Mouse (Mus musculus) forebrain, embryonic 13.5 days (tissue): Measurements from ENCODE around the gene Adad2. TPM values are rescaled to one million over a fixed set of nuclear protein-coding genes. Genes with fewer than 3 reads are reported as not detected.

Experiments used
- ATAC-seq: fragments of 200-750 bp; cut with Nextera tagmentation; 2 replicates; pipeline ENCODE4 v1.8.0; 2017
- H3K27ac ChIP-seq: fragments of 300-500 bp; sonication (generic); 2 replicates; pipeline ENCODE4 v1.5.1; 2015; ENCODE audit warnings: inconsistent platforms, mild to moderate bottlenecking, moderate library complexity
- H3K27me3 ChIP-seq: fragments of 300-500 bp; sonication (generic); 2 replicates; pipeline ENCODE4 v1.6.1; 2015; ENCODE audit warnings: mild to moderate bottlenecking, inconsistent platforms
- H3K36me3 ChIP-seq: fragments of 300-500 bp; sonication (generic); 2 replicates; pipeline ENCODE4 v1.6.1; 2015; ENCODE audit warnings: mild to moderate bottlenecking, inconsistent platforms; ENCODE audit not compliant: poor library complexity, severe bottlenecking
- H3K4me1 ChIP-seq: fragments of 300-500 bp; sonication (generic); 2 replicates; pipeline ENCODE4 v1.6.1; 2015; ENCODE audit warnings: inconsistent platforms
- H3K4me2 ChIP-seq: fragments of 300-500 bp; sonication (generic); 2 replicates; pipeline ENCODE4 v1.6.1; 2015; ENCODE audit warnings: inconsistent platforms, mild to moderate bottlenecking, moderate library complexity
- H3K4me3 ChIP-seq: fragments of 300-500 bp; sonication (generic); 2 replicates; pipeline ENCODE4 v1.5.1; 2015; ENCODE audit warnings: mild to moderate bottlenecking, inconsistent platforms
- H3K9ac ChIP-seq: fragments of 300-500 bp; sonication (generic); 2 replicates; pipeline ENCODE4 v1.6.1; 2015; ENCODE audit warnings: mild to moderate bottlenecking, inconsistent platforms
- H3K9me3 ChIP-seq: fragments of 300-500 bp; sonication (generic); replicated peaks from 2 replicates; pipeline ENCODE4 v1.6.1; 2016; ENCODE audit warnings: inconsistent platforms
- WGBS: fragments of 180-500 bp; shearing (Covaris S2); methylation state at CpG from one replicate; pipeline ENCODE4 v1.1.7; 2015; 5-methylcytosine and 5-hydroxymethylcytosine counted together
- polyA plus RNA-seq: library from polyadenylated mRNA; unstranded; fragments of >200 nt; fragmentation: Nextera tagmentation; extraction: Ambion mirVana; gene quantifications from 2 replicates; pipeline ENCODE4 v1.2.1, GENCODE M21; 2015

Adad2 gene
- not detected in 2 replicates for polyA plus RNA-seq

DNA sequence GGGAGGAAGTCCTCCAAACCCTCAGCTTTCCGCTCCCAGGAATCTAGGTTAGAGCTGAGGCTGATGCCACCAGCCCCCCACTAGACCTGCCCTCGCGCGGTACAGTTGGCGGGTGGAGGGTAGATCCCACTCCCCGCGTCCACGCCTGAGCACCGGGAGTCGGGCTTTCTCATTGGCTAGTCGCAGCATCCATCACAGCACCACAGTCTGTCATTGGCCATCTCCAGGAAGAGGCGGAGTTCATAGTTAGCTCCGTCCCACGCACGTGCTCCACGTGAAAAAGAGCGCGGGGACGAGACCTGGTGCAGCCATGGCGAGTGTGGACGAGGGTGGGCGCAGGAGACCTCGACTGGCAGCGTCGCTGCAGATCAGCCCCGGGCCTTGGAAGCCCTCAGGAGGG, at the start of gene Adad2:
TSS of gene Adad2 (plus strand) at position 277 of the 400 bp plus-strand sequence.
- no peaks in the 10 kb centered on the region for H3K36me3 ChIP-seq
- 87% methylated on average over 26 of the region's 26 CpGs for WGBS
- H3K27me3 ChIP-seq, result no peaks in the 10 kb centered on the region
- no peaks in the 10 kb centered on the region for H3K4me1 ChIP-seq
- ATAC-seq, result no peak
- H3K9ac ChIP-seq, result no peak within 1 kb of the TSS
- 0 out of 2 replicates have a peak, but pooled peaks cover 4% of the 10 kb centered on the region for H3K9me3 ChIP-seq
- H3K27ac ChIP-seq, result no peak within 1 kb of the TSS
- no peak within 1 kb of the TSS for H3K4me2 ChIP-seq
- no peak within 1 kb of the TSS for H3K4me3 ChIP-seq

DNA sequence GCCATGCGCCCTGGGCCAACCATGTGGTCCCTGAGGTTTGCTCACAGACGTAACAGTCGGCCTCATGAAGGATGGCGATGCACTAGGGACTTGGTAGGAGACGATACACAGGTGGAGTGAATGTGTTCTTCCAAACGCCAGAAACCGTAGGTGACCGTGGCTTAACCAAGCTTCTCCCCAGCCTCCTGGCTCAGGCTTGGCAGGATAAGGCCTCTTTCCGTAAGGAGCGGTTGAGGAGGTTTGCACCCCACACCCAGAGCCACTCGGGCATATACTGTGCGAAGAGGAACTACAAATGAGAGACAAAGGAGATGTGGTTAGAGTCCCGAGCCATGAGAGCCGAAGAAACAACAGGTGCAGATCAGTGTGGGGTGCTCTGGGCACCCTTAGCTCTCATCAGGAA, 48.7 kb upstream of the Adad2 start:
- Histone ChIP-seq H3K27me3 (no peaks in the 10 kb centered on the region), H3K4me1 (no peaks in the 10 kb centered on the region), H3K9ac (no peak overlapping the region), H3K4me2 (no peak overlapping the region), H3K36me3 (peaks cover 65% of the 10 kb centered on the region), H3K4me3 (no peak overlapping the region), H3K27ac (no peak overlapping the region), H3K9me3 (no peaks in the 10 kb centered on the region)
- WGBS, result 97% methylated on average over 14 of the region's 14 CpGs
- no peak for ATAC-seq

DNA sequence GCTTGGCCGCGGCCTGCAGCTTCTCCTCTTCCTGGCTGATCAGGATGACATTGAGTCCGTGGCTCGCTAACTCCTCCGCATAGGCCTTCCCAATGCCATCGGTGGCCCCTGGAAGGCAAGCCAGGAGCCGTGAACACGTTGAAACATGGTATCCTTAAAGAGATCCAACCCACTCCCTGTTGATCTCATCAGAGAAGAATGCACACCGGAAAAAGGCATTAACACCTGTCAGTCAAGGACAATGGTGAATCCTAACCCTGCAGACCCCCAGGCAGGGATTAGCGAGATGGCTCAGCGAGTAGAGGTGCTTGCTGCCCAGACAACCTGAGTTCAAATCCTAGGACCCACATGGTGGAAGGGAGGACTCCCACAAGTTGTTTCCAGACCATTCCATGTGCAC, 46.2 kb upstream of the Adad2 start:
- Histone ChIP-seq H3K4me1 (0 out of 2 replicates have a peak, but pooled peaks cover 4% of the 10 kb centered on the region), H3K27ac (no peak overlapping the region), H3K36me3 (peaks cover 65% of the 10 kb centered on the region), H3K4me3 (no peak overlapping the region), H3K9me3 (no peaks in the 10 kb centered on the region), H3K27me3 (no peaks in the 10 kb centered on the region), H3K9ac (no peak overlapping the region), H3K4me2 (no peak overlapping the region)
- ATAC-seq, result no peak
- WGBS, result 83% methylated on average over 11 of the region's 11 CpGs

DNA sequence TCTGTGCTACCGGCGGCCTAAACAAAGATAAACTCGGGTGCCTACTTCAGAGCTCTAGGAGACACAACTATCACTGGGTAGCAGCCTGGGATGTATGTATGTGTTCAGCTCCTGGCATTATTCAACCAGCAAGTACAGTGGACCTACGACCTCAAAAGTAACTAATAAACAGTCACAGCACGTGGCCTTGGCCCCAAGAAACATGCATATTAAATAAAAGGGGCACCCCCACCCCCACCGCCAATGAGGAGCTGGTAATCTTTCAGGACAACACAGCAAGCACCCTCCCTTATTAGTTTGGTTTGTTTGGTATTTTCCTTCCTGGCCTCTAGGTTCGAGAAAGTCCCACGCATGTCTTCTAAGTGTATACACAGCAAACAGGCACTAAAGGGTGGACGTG, 44.3 kb upstream of the Adad2 start:
- Histone ChIP-seq H3K4me2 (no peak overlapping the region), H3K27ac (no peak overlapping the region), H3K4me1 (peaks cover 8% of the 10 kb centered on the region), H3K9me3 (no peaks in the 10 kb centered on the region), H3K4me3 (no peak overlapping the region), H3K36me3 (peaks cover 47% of the 10 kb centered on the region), H3K9ac (no peak overlapping the region), H3K27me3 (no peaks in the 10 kb centered on the region)
- 91% methylated on average over 9 of the region's 9 CpGs for WGBS
- ATAC-seq, result no peak

DNA sequence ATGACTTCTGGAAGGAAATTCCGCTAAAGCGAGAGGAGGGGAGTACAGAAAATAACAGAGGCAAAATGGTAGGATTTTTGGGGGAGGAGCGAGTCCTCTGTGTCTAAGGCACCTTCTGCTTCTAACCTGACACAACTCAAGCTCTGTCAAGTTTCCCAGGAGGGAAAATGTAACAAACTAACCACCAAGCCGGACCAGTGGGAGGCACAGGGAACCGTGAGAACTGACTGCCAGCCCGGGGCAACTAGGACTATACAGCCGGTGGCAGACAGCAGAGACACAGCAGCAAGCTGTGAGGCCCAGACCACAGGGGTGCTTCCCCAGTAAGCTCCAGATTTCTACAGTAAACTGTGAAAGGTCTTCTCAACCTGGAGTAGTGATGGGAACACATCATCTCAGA, 43.6 kb upstream of the Adad2 start:
- Histone ChIP-seq H3K4me2 (no peak overlapping the region), H3K9me3 (no peaks in the 10 kb centered on the region), H3K4me1 (peaks cover 15% of the 10 kb centered on the region), H3K4me3 (no peak overlapping the region), H3K27me3 (no peaks in the 10 kb centered on the region), H3K27ac (no peak overlapping the region), H3K36me3 (peaks cover 40% of the 10 kb centered on the region), H3K9ac (no peak overlapping the region)
- ATAC-seq, result no peak
- WGBS, result 73% methylated on average over 7 of the region's 7 CpGs

DNA sequence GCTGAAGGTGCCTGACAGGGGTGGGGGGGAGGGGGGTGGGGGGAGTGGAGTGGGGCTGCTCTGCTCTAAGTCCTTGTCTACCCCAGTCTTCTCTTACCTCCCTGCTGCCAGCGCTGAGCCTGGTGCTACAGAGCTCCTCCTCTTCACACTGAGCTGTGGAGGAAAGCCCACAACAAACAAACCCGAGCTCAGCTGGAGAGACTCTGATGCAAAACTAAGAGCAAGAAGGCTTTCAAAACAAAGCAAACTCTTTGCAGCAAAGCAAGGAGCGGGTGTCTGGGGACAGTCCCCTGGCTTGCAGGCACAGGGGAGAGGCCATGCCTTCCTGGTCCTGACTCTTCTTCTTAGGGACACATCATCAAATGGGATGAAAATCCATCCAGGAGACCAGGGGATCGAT, 42.7 kb upstream of the Adad2 start:
- H3K9ac ChIP-seq, result peak overlapping the region; percentile 34; the same call in 1 of the 2 replicates

DNA sequence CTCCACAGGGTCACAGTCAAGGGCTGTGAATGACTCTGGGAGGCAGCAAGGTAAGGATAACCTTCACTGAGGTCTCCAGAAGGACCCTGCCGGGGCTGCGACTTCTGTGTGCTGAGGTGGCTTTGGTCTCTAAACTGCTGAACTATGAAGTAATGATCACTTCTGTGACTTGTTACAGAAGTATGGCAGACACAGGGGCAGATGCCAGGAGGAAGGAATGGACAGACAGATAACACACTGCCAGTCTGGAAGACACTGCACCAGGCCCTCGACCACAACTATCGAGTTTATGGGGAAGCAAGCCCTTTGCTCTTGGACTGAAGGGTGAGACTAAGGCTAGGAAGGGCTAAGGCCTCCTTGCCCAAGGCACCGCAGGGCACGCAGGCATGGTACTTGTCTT, 41.4 kb upstream of the Adad2 start:
- 90% methylated on average over 6 of the region's 6 CpGs for WGBS
- Histone ChIP-seq H3K4me3 (no peak overlapping the region), H3K27ac (no peak overlapping the region), H3K4me2 (no peak overlapping the region), H3K4me1 (peaks cover 23% of the 10 kb centered on the region), H3K9me3 (no peaks in the 10 kb centered on the region), H3K9ac (no peak overlapping the region), H3K27me3 (peaks cover 8% of the 10 kb centered on the region), H3K36me3 (peaks cover 18% of the 10 kb centered on the region)
- no peak for ATAC-seq

More for the DNA sequence above, 42.7 kb upstream of the Adad2 start:
- H3K9me3 ChIP-seq, result no peaks in the 10 kb centered on the region
- no peak overlapping the region for H3K27ac ChIP-seq
- H3K36me3 ChIP-seq, result peaks cover 31% of the 10 kb centered on the region
- no peaks in the 10 kb centered on the region for H3K27me3 ChIP-seq
- H3K4me3 ChIP-seq, result no peak overlapping the region
- ATAC-seq, result no peak
- 31% methylated on average over 4 of the region's 4 CpGs for WGBS
- H3K4me2 ChIP-seq, result no peak overlapping the region
- peaks cover 19% of the 10 kb centered on the region for H3K4me1 ChIP-seq

DNA sequence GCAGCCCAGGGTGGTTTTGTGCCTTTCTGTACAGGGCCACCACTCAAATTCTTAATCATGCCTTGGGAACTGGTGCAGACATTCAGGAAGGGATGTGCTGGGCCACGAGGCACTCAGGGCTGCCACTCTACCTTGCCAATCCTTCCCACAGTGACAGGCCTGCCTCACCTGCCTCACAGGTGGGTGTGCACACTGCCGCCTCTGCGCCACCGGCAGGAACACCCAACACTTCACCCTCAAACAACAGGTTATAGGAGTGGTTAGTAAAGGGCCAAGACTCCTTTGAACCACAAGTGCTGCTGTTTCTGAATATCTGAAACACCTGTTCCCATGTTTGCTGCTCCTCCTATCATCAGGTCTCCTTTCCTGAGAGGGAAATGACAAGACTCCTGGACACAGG, 40.1 kb upstream of the Adad2 start:
- H3K9ac ChIP-seq, result no peak overlapping the region
- no peak overlapping the region for H3K27ac ChIP-seq
- H3K4me3 ChIP-seq, result no peak overlapping the region
- H3K4me1 ChIP-seq, result peaks cover 23% of the 10 kb centered on the region
- peaks cover 7% of the 10 kb centered on the region for H3K36me3 ChIP-seq
- peaks cover 18% of the 10 kb centered on the region for H3K27me3 ChIP-seq
- WGBS, result 94% methylated on average over 4 of the region's 4 CpGs
- no peak overlapping the region for H3K4me2 ChIP-seq
- no peak for ATAC-seq
- H3K9me3 ChIP-seq, result no peaks in the 10 kb centered on the region

DNA sequence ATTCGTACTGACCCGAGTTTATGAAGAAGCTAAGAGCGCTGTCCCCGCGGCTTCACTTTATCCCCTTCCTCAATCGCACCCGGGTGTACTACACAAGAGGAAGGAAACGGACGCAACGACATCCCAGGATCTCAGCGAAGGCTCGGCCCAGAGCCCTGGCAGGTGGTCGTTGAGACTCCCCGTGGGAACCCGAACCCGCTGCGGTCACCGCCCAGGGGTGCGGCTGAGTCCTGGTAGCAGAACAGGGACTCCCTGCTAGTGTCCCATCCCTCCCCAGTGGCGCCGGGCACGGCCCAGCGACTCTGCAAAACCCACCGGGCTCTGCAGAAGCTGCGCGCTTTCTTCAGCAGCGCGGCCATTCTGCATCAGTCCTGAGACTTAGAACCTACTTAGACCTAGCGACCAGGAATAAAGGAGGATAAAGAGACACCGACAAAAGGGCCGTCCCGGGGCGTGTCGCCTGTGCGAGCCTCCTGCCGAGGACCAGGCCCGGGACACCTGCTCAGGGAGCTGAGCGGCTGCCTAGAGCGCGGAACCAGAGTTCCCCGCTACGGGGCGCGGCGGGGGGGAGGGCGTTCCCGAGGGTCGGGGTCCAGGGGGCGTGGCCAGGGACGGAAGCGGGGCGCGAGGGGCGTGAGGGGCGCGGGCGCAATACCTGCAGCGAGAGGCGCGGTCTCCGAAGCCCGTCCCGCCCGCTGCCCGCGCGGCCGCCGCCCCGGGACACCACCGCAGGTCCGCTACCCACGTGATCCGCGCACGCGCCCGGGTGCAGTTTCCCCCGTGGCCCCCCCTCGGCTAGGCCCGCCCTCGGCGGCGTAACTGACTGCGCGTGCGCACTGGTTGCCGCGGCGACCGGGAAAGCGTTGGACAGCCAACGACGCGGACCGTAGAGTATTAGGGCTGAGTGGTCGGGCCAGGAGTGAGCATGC, 37.8 kb upstream of the Adad2 start, which contains the start of the genes Hsdl1 and Dnaaf1:
TSS of gene Hsdl1 (minus strand) at position 747 of the 929 bp plus-strand sequence.
TSS of gene Dnaaf1 (plus strand) at position 799 of the 929 bp plus-strand sequence.
- no peaks in the 10 kb centered on the region for H3K36me3 ChIP-seq
- H3K4me2 ChIP-seq, result peak within 1 kb of the TSS; percentile 90
- WGBS, result under 1% methylated on average over 75 of the region's 97 CpGs
- H3K27ac ChIP-seq, result peak within 1 kb of the TSS; percentile 61
- no peaks in the 10 kb centered on the region for H3K9me3 ChIP-seq
- peaks cover 29% of the 10 kb centered on the region for H3K27me3 ChIP-seq
- peak within 1 kb of the TSS; percentile 88 for H3K4me3 ChIP-seq
- ATAC-seq, result peak; percentile 90
- H3K9ac ChIP-seq, result peak within 1 kb of the TSS; percentile 89
- peaks cover 23% of the 10 kb centered on the region for H3K4me1 ChIP-seq

DNA sequence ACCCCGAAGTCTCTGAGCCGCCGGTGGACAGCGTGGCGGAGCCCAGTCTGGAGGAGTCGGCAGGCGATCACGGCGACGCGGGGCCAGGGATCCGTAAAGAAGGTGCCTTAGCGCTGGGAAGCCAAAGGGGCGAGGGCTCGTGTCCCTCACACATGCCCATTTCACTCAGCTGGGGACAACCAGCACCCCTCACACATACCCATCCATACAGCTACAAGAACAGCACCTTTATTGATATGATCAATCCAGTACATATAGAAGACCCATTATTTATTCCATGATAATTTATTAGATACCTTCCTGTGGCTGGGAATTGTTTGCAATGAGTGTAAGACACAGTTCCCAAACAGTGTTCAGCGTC, 37.2 kb upstream of the Adad2 start:
- Histone ChIP-seq H3K27me3 (peaks cover 29% of the 10 kb centered on the region), H3K27ac (no peak overlapping the region), H3K4me2 (peak overlapping the region; percentile 90), H3K9me3 (no peaks in the 10 kb centered on the region), H3K9ac (peak overlapping the region; percentile 64), H3K4me3 (peak overlapping the region; percentile 88), H3K4me1 (peaks cover 18% of the 10 kb centered on the region), H3K36me3 (no peaks in the 10 kb centered on the region)
- ATAC-seq, result no peak; the same call in 1 of the 2 replicates
- 3% methylated on average over 16 of the region's 16 CpGs for WGBS

DNA sequence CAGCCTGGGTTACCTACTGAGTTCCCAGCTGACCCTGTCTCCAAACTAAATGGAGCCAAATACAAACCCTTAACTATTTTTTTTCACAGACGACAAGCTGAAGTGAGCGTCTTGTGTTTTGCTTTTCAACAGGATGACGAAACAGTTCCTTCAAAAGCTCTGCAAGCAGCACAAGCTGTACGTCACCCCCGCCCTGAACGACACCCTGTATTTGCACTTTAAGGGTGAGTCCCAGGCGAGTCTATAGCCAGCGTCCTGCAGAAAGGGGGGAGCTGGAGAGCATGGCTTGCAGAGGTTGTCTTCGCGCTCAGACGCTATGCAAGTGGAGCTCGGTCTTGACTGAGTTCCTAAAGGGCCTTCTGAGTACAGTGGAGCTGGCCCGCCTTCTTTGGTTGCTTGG, 33.5 kb upstream of the Adad2 start:
- 44% methylated on average over 13 of the region's 13 CpGs for WGBS
- H3K4me3 ChIP-seq, result no peak overlapping the region
- ATAC-seq, result no peak

DNA sequence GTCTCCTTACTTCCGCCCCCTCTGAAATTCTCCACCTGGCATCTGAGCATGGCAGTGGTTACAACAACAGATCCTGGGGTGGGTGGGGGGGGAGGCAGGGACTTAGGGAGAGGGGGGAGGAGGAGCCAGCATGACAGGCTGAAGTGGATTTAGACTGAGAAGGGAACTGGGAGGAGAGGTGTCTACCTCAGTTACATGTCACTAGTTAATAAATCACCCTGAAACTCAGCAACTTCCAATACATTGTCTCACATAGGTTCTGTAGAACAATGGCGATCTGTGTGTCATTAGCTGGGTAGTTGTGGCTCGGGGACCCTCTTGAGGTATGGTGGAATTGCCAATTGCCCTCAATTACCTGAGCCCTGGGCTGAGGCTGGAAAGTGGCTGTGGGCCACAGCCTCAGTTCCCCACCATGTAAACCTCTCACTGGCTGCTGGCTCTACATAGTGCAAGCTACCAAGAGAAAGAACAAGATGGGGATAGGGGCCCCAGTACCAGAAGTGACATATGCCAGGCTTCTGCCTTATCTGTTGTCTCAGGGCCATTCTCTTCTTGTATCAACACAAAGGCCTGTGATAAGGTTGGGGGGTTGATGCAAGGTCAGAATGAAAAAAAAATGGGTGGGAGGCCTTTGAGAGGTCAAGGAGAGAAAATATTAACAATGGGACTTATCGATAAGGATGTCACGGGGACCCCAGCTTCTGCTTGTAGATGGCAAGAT, 31.9 kb upstream of the Adad2 start:
- H3K27me3 ChIP-seq, result peaks cover 30% of the 10 kb centered on the region
- H3K36me3 ChIP-seq, result no peaks in the 10 kb centered on the region
- no peak overlapping the region for H3K4me2 ChIP-seq
- 90% methylated on average over 5 of the region's 5 CpGs for WGBS
- H3K4me1 ChIP-seq, result no peaks in the 10 kb centered on the region
- H3K9me3 ChIP-seq, result no peaks in the 10 kb centered on the region
- no peak overlapping the region for H3K27ac ChIP-seq
- ATAC-seq, result no peak
- no peak overlapping the region for H3K4me3 ChIP-seq
- no peak overlapping the region for H3K9ac ChIP-seq

More for the DNA sequence above, 33.5 kb upstream of the Adad2 start:
- H3K27me3 ChIP-seq, result peaks cover 33% of the 10 kb centered on the region
- H3K27ac ChIP-seq, result no peak overlapping the region
- peaks cover 6% of the 10 kb centered on the region; the same call in 1 of the 2 replicates for H3K4me1 ChIP-seq
- H3K9ac ChIP-seq, result no peak overlapping the region
- no peaks in the 10 kb centered on the region for H3K9me3 ChIP-seq
- no peak overlapping the region for H3K4me2 ChIP-seq
- H3K36me3 ChIP-seq, result no peaks in the 10 kb centered on the region
